7 mouse cellular contexts compared by ENCODE assay signal in the genomic region with DNA sequence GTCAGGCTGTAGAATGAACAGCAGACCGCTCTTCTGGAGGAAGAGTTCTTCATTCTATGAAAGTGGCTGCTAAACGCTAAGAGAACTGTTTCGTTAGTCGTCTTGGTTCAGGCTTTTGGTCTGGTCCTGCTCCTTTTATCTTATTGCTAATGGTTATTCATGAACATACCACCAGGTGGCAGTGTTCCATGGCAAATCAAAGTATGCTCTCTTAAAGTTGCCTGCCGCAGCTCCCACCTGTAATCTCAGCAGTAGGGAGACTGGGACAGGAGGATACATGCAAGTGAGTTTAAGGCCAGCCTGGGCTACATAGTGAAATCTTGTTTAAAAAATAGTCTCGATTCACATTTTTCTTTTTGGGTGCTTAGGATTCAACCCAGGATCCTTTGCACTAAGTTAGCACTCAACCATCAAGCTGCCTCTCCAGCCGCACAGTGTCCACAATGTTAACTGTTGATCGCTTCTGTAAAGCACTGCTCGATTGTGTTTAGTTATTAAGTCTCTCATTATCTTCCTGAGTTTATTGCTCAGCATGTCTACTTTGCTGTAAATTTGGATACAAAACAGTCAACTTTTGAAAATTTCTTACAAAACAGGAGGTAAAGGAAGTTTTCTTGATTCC. TPM values are rescaled to one million over a fixed set of nuclear protein-coding genes. Genes with fewer than 3 reads are reported as not detected.
DNase-seq lines count a peak whose midpoint lies in the region.

No protein-coding gene starts in this region.

- peak; percentile 20 to 39 for DNase-seq in CD8-positive naive resting alpha-beta T cell, adult 2 months (ENCODE audit: low read depth in 2 of 2, low spot score in 2 of 2)
- DNase-seq in MN1 (ENCODE audit: low spot score), result peak; percentile 67
- peak; percentile 24 for DNase-seq in cerebellum, adult 9-11 months
- peak; percentile 8 for DNase-seq in gonadal fat pad, adult 2 months (ENCODE audit: low read depth)
- DNase-seq in kidney, postnatal 25 days, result peak; percentile 45 to 64
- peak; percentile 52 for DNase-seq in lung, postnatal 10 days
- DNase-seq in right cerebral cortex, postnatal 14 days, result peak; percentile 32

RNA-seq across cellular contexts. Expression of a gene that starts 35.6 kb away (rescaled TPM):
- polyA plus RNA-seq in gonadal fat pad, adult 2 months (2012; rRNA removed), result 32.5 and 33.9 TPM in 2 replicates

RNA-seq across cellular contexts. Expression of a gene that starts 36.0 kb away (rescaled TPM):
- 1.4 and 1.7 TPM in 2 replicates for polyA plus RNA-seq in gonadal fat pad, adult 2 months (2012; rRNA removed)

Comparison
In these comparisons a context has a peak if more than half of its experiments do, and no peak if none do; other contexts are left out.
1. Peak in every context shown above with its lines: DNase-seq.
2. DNase-seq: peak in every context shown above with its lines; median percentile 67 in MN1; 54 in kidney, postnatal 25 days; 52 in lung, postnatal 10 days; 32 in right cerebral cortex, postnatal 14 days; 30 in CD8-positive naive resting alpha-beta T cell, adult 2 months; 24 in cerebellum, adult 9-11 months; 8 in gonadal fat pad, adult 2 months.